Mouse (Mus musculus) cerebellum, postnatal 10 days (tissue): ENCODE measurements at regions not wholly inside any gene's neighbourhood (a gene's known extent, or its start where the extent isn't known, plus 50 kb on each side); places are given as distances from the start of the nearest gene placed in this dataset.

Source experiments
- DNase-seq, 2 experiments: peaks; one replicate each; pipeline ENCODE4 v3.0.0; 2021; ENCODE audit warnings: mixed read lengths in 2 of 2

DNA sequence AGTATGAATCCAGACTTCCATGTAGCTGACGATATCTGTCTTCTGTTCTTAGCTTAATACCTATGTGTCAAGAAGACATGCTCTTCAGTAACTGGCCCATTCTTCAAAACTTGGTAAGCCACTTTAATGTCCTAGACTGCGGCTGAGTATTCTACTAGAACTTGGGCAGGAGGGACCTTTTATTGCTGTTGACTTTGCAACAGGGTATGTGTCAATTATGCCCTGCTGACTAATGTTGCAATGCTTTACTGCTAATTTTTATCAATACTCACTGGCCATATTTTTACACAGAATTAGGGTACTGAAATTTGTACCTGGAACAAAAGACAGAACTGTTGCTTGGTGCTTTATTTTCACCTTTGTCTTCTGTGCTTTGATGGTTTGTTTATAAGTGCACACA lies 746.9 kb downstream of the Ppargc1a start:
- DNase-seq = no peak

DNA sequence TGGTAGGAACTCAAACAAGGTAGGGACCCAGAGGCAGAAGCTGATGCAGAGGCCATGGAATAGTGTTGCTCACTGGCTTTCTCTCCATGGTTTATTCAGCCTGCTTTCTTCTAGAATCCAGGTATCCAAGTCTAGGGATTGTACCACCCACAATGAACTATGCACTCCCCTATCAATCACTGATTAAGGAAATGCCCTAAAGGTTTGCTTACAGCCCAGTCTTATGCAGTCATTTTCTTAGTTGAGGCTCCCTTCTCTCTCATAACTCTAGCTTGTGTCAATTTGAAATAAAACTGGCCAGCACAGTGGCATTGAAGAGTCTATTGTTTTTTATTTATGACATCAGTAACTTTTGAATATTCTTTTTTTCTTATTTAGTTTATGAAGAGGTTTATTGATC lies 747.6 kb downstream of the Ppargc1a start:
- no peak for DNase-seq

DNA sequence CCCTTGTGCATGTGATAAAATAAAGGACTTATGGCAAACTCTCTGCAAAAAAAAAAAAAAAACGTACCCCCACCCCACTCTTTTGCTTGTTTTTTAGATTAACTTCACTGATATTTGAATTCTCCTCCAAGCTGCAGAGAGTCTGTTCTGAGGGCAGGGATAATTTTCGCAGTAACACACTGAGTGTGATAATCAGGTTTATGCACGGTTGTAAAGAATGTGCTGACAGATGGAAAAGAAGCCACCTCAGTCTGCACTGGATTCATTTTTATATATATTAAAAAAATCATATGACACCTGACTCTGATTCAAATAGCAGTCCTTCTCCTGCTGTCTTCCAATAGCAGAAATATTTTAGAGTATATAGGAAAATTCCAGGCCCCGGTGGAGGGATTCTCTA lies 736.5 kb upstream of the Adgra3 start:
- no peak for DNase-seq

DNA sequence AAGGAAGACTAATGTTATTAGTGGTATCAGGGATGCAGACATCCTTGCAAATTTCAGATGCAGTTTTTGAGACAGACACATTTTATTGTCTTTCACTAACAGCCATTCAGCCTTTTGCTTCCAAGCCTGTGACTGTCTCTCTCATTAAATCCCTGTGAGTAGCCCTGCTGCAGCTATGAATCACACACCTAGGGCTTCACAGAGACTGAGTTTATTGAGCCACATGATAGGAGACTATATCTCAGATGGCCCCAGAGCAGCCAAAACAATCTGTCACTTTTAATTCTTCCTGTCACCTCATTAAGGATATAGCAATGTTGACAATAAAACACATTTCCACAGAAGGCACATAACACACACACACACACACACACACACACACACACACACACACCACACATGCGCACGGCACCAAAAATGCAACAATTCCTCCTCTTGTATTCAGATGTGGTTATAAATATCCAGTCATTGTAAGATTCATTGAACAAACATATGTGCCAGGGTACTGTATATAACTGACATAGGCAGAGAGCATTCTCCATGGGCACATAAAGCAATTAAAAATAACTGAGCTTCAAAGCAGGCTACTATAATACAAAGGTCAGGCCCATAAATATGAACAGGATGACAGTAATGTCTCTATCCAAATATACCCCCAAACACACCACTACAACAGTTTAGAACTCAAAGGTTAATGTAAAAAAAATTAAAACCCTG lies 735.8 kb upstream of the Adgra3 start:
- no peak for DNase-seq

DNA sequence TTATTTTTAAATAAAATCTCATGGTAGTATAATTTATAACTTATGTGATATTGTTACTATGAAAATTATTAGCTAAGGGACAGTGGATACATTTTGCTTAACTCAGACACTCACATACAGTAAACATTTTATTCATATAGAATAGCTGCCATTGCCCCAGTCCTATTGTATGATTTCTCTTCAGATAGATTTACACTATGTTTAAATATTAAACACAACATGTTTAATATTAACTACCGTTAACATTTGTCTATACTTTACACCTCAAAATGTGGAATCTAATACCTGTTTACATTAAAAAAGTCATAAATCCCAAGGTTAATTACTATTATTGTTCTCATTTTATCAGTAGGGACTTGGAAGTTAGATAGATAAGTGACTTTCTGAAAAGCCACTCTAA lies 734.8 kb upstream of the Adgra3 start:
- no peak for DNase-seq

DNA sequence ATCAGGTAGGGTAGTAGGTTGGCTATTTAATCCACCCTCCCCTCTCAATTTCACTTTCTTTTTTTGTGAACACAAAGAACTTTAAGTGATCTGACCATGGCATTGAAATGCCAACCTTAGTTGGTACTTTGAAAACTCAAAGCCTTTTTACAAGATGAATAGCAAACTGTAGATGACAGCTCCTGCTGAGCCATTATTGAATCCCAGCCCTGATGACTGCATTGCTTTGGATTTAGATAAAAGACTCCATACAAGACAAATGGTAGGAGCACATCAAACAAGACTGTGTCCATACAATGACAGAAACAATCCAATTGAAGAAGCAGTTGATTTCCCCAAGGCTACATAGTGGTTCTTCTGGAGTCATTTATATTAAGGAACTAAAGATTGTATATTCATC lies 726.5 kb upstream of the Adgra3 start:
- no peak for DNase-seq

DNA sequence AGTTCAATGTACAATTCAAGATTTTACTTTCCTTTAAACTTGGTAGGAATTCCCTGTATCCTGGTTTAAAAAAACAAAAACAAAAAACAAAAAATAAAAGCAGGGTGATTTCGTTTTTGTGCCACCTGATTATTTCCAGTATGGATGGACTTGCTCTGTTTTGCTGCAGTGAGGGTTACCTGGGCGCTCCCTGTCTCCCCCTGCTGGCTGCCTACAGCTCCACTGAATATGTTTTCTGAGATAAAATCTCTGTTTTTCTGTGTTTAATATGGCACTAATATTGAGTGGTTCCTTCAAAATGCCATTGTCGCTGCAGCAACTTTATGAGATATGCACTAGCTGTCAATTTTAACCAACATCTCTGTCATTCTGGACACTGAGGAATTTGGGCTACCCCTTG lies 720.3 kb upstream of the Adgra3 start:
- peak; percentile 24 to 27 for DNase-seq

DNA sequence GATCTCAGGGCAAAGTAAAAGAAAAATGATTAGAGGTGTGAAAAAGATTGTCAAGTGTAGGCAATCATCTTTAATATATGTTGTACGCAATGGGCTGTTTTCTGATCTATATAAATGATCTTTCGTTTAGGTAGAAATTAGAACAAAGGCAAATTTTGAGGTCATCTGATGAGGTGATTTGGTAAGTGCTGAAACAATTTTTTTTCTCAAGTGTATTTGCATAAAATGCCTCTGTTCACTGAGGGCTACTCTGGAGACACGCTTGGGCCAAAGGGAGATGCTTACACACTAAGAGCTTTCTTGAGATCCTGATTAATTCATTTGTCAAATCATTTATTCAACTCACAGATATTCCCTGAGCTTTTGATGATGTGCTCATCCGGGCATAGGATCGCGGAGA lies 719.4 kb upstream of the Adgra3 start:
- no peak for DNase-seq

DNA sequence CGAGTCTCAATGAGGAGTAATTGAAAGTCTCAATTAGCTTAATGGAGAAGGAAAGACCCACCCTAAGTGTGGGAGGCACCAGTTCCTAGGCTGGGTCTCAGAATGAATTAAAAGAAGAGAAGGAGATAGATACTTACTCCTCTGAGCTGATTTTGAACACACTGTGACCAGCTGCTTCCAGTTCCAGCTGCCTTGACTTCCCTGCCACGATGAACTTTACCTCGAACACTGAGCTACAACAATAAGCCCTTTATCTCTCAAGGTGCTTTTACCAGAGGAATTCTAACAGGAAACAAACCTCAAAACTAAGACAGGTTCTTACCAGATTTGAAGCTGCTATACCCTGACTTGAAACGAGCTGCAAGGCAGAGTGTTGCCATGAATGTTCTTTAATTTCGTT lies 703.5 kb upstream of the Adgra3 start:
- DNase-seq = no peak

DNA sequence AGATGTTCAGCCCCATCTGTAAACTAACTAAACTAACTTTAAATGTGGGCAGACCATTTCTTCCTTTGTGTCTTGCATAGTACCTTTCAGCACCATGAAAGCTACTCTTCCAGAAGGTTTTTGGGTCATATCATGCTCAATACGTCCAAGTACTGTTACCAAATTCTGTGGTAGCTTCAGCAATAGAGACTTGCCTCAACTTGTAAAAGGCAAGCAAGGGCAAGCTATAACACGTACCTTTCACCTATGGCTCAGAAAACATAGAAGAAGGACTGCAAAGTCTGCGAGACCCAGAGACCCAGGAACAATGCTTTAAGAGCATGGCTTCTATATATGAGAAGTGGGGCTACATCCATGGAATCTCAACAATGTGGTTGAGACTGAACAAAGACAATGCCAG lies 701.6 kb upstream of the Adgra3 start:
- DNase-seq = no peak

DNA sequence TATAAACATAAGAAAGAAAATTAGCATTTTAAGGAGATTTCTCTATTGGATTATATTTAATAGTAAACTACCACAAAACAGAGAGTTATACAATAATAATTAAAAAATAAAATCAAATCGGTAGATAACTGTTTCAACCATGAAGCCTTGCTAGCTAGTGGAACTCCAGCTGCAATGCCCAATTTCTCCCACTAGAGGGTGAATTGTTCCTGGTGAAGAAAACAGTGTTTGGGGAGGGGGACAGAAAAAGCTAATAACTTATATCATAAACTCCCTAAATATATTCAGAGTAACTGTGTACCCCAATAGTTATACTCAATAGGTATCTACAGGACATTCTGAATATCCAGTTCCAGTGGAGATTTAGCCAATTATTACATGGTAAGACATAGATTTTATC lies 694.0 kb upstream of the Adgra3 start:
- DNase-seq = peak; percentile 80 to 86

DNA sequence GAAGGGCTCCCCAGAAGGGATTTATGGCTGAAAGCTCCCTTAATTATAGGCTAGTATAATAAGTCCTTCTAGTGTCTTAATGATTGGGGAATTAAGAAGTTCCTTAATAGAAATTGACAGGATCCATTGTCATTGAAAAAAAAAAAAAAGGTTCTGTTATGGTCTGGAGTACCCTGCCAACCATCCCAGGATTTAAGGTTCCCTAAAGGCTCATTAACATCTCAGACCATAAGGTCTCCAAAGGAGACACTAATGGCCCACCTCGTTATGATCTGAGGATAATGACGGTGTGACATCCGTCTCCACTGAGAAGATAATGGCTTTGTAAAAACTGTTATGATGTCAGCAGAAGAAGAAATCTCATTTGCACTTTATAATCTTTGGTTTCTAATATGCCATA lies 692.6 kb upstream of the Adgra3 start:
- DNase-seq = no peak

DNA sequence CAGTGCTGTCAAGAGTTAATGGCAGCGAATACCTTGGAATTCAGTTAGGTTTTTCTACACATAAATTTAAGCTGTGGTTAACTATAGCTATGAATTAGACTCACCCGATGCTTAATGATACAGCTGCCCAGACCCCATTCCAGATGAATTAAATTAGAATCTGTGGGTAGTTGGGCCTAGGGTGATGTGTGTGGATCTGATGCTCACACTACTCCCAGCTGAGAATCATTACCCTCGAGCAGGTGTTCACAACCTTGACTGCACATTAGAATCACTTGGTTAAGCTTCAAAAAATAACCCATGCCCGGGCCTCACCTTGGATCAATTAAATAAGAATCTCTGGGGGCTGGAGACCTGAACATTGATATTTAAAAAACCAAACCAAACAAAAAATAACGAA lies 684.2 kb upstream of the Adgra3 start:
- no peak for DNase-seq

DNA sequence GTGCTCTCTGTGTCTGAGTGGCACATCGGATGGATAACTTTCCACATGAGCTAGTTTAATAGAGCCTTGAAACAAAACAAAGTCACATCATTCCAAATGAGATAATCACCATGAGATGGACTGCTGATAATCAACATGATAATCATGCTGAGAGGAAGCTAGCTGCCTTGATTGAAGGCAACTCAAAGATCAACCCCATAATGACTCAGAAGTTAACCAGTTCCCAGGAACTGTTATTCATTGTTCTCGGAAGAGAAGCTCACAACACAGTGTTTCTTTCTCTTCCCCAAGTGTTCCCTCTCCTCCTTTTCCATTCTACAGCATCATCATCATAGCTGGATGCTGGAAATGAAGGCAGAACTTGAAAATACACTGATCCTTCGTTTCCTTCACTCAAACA lies 674.9 kb upstream of the Adgra3 start:
- no peak for DNase-seq

DNA sequence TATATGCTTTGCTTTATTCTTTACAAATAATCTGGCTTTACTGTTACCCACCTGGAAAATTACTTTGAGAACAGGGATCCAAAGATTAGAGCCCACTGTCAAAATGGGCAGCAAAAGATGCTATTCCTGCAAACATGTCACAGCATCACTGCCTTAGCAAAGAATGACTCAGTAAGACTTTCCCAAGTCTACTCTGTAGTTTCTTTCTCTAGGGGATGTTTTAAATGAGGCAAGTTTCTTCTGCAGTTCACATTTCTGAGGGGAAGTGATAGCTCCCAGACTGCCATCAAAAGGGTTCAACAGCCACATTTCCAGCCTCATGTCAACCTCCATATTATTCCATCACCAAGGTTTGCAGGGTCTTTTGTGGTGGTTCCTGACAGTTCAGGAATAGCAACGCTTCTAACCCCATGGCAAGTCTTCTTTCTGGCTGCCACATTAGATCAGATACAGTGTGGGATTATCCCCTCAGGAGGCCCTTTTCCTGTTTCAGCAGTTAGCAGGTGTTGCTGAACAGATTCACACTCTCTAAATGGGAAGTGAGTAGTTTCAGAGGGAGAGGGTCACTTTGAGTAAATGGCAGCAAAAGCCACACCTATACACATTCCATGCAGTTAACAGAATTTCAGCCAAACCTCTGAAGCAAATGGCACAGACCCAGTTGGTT lies 669.7 kb upstream of the Adgra3 start:
- no peak for DNase-seq

DNA sequence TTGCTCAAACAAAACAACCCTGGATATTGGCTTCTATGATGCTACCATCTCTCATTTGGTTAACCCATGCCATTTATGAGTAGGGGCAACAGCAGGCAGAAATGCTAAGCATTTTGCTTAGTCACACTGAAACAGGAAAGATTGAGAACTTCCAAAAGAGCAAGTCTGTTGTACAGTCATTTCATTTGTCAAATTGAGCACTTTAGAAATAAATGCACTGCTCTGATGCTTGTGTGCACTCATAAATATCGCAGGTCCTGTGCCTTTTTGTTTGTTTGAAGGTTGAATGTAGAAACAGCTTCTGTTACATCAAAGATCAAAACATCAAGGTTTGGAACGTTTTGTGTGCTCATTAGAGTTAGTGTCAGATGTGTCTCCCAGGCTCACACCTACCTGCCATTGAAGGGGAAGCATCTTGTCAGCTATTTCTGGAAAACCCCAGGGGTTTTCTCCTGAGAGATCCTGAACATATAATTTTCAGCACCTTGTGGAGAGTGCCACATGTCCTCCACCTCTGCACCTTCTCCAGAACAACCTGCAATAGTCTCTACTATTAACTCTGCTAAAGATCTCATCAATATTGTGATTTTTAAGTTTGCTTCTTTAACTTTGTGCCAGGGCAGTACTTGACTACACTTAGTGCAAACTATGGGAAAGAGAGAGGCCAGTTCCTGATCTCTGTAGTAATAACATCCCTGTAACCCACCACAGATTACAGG lies 648.3 kb upstream of the Adgra3 start:
- DNase-seq = no peak

DNA sequence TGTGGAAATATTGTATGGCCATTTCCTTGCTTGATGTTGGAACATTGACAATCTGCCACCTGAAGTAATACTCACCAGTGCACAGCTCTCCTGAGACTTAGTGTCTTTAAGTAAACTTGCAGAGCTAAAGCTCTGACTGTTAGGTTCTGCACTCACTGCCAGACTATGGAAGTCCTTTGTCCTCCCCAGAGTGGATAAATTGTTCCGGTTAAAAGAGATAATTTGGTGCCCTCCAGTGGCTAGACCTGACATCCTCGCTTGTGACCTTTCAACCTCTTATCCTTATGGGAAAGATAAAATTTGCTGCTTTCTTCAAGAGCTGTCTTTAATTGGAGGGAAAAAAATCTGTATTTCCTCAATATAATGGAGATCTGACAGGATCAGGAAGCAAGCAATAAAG lies 639.3 kb upstream of the Adgra3 start:
- peak; percentile 57 to 59 for DNase-seq

DNA sequence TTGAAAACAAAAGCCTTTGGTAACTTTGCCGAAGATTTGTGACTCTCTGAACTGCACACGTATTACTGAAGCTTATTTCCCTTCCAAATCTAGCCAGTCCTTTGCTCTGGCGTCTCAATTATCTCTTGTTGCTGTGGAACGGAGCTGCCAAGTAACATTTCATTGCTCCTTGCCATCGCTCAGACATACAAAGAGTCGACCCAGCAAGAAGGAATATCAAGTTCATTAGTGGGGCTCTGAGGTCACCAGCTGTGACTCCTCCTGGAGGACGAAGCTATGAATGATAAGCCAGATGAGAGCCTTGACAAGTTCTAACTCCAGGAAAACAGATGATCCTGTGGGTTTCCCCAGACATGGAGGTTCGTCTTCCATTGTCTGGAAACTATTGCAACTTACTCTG lies 638.8 kb upstream of the Adgra3 start:
- no peak for DNase-seq

DNA sequence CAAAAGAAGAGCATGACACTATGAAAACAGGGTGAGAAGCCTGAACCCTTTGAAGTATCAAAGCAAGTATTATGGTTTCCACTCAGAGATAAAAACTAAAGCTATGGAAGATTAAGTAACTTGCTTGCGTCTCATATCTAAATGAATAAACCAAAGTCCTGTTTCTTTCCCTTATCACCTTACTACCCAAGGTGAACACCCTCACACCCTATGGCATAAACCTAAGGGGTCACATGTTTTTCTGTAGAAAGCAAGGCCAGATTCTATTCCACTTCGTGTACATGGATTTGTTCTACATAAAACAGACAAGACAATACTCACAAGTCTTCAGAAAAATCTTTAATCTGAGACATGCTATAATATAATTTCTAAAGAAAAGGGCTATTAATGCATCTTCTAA lies 629.6 kb upstream of the Adgra3 start:
- DNase-seq = no peak

DNA sequence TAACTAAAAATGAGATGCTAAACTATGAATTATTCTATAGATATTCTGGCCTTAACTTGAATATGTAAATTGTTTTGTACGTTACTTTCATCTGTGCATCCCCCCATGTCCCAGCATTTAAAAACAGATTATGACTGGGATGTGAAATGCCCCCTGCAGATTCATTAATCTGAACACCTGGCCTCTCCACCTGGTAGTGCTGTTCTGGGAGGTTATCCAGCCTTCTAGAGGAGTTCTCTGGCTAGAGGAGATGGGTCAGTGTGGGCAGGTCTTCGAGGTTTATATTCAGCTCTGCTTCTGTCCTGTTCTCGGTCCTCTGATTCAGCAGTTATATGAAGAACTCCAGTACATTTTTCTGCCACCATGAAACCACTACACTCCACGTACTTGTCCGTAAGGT lies 625.2 kb upstream of the Adgra3 start:
- DNase-seq = peak; percentile 55 to 60

DNA sequence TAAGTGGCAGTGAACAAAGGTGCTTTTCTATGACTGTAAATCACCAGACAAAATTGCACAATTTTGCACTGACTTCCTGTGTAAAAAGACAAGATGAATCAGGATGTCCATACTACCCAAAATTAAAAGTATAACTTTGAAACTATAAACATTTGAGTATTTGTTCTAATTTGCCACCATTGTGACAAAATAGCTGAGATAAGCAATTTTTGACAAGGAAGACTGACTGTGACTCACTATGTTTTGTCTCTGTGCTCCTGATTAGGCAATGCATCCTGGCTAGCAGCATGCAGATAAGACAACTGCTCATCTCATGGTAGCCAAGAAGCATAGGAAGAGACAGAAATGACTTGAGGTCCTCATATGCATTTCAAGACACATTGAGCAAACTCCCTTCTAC lies 577.7 kb upstream of the Adgra3 start:
- no peak for DNase-seq

DNA sequence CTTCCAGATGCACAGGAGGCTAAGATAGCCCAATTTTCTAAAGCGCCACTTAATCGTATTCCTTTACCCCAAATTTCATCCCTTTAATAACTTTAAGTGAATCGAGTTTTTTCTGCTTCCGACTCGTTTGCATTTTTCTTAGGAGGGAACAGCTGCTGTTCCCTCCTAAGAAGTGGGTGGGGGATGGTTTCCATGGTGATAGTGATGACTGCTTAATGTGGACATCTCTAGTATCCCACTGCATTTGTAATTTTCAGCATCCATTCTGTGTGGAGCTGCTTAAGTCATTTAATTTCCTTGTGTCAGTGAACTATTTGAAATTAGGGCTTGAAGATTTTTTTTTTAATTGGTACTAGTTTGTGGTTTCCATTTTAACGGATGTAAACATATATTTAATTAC lies 567.8 kb upstream of the Adgra3 start:
- peak; percentile 10 to 23 for DNase-seq

DNA sequence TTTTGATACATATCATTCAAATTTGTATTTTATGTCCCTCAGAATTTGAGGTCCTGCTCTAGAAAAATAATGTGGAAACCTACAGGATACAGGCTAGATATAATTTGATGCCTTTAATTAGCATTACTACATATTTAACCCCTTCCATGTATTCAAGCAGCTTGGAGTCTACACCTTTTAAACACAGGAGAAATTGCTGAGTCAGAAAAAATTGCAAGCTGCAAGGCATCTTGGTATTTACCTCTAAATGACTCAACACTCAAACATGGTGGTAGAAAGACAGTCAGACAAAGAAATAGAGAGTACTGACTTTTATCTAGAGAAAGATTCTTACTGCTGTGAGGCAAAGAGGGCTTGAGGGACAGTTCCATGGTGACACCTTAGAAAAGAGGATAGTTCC lies 565.4 kb upstream of the Adgra3 start:
- DNase-seq = no peak
